Mouse (Mus musculus) heart, embryonic 10.5 days (tissue): ENCODE results near the gene Olfr488. TPM values are rescaled to one million over a fixed set of nuclear protein-coding genes. Genes with fewer than 3 reads are reported as not detected.
"Not testable (repeated sequence)": the region's sequence is repeated elsewhere in the genome, so short reads cannot be mapped to it uniquely, and the experiment has no call there.

Source experiments
- DNase-seq: peaks from one replicate; pipeline ENCODE4 v3.0.0-alpha.2; 2017; ENCODE audit warnings: low spot score
- H3K27ac ChIP-seq: fragments of 300-500 bp; sonication (generic); 2 replicates; pipeline ENCODE4 v1.5.1; 2016; ENCODE audit warnings: mild to moderate bottlenecking
- H3K27me3 ChIP-seq: fragments of 300-500 bp; sonication (generic); 2 replicates; pipeline ENCODE4 v1.6.1; 2016; ENCODE audit warnings: mild to moderate bottlenecking; ENCODE audit not compliant: poor library complexity, insufficient read depth, severe bottlenecking
- H3K36me3 ChIP-seq: fragments of 300-500 bp; sonication (generic); 2 replicates; pipeline ENCODE4 v1.6.1; 2016; ENCODE audit warnings: mild to moderate bottlenecking, moderate library complexity
- H3K4me1 ChIP-seq: fragments of 300-500 bp; sonication (generic); 2 replicates; pipeline ENCODE4 v1.6.1; 2016; ENCODE audit warnings: mild to moderate bottlenecking
- H3K4me3 ChIP-seq: fragments of 300-500 bp; sonication (generic); 2 replicates; pipeline ENCODE4 v1.5.1; 2016; ENCODE audit warnings: mild to moderate bottlenecking, moderate library complexity
- H3K9me3 ChIP-seq: fragments of 300-500 bp; sonication (generic); 2 replicates; pipeline ENCODE4 v1.6.1; 2016; ENCODE audit warnings: mild to moderate bottlenecking, moderate library complexity
- WGBS: fragments of 180-500 bp; shearing (Covaris S2); methylation state at CpG from one replicate; pipeline ENCODE4 v1.1.7; 2016; 5-methylcytosine and 5-hydroxymethylcytosine counted together
- polyA plus RNA-seq: library from polyadenylated mRNA; unstranded; fragments of >200 nt; fragmentation: Nextera tagmentation; extraction: Ambion mirVana; gene quantifications from 2 replicates; pipeline ENCODE4 v1.2.1, GENCODE M21; 2016

The Olfr488 gene
- polyA plus RNA-seq, result not detected in 2 replicates

- DNase-seq, result no peak
- H3K27ac ChIP-seq, result no peak within 1 kb of the TSS
- H3K4me3 ChIP-seq, result no peak within 1 kb of the TSS
- no peaks in the 10 kb centered on the region for H3K4me1 ChIP-seq
- H3K27me3 ChIP-seq, result no peaks in the 10 kb centered on the region
- H3K36me3 ChIP-seq, result no peaks in the 10 kb centered on the region
- H3K9me3 ChIP-seq, result no peaks in the 10 kb centered on the region
Measured at GRCm38 (mm10) chr7:108258247-108258646, at the start of gene Olfr488. Gene Olfr488, minus strand, starts transcription at chr7:108258347.

- Histone ChIP-seq H3K4me1 (no peaks in the 10 kb centered on the region), H3K36me3 (no peaks in the 10 kb centered on the region), H3K9me3 (no peaks in the 10 kb centered on the region), H3K27ac (no peak within 1 kb of the TSS), H3K4me3 (no peak within 1 kb of the TSS), H3K27me3 (no peaks in the 10 kb centered on the region)
- no peak for DNase-seq
Measured at GRCm38 (mm10) chr7:108288834-108289233, 30.7 kb upstream of the Olfr488 start, which contains the start of gene Olfr490. Gene Olfr490, minus strand, starts transcription at chr7:108288934.

GRCm38 (mm10) chr7:108233551-108233950, 24.6 kb downstream of the Olfr488 start:
- Histone ChIP-seq H3K27ac (no peak overlapping the region), H3K36me3 (no peaks in the 10 kb centered on the region), H3K9me3 (no peaks in the 10 kb centered on the region), H3K4me3 (no peak overlapping the region), H3K27me3 (no peaks in the 10 kb centered on the region), H3K4me1 (no peaks in the 10 kb centered on the region)
- WGBS, result 79% methylated on average over 3 of the region's 3 CpGs
- no peak for DNase-seq

GRCm38 (mm10) chr7:108214536-108214935, 43.6 kb downstream of the Olfr488 start, which contains the start of gene Olfr487:
Gene Olfr487, minus strand, starts transcription at chr7:108214636.
- H3K9me3 ChIP-seq, H3K27me3 ChIP-seq, H3K36me3 ChIP-seq, DNase-seq, H3K4me3 ChIP-seq, H3K4me1 ChIP-seq, H3K27ac ChIP-seq: not testable (repeated sequence)

Other genes starting within 250 kb of the Olfr488 start
- not detected in 2 replicates for gene Olfr478, start 224.4 kb downstream of the Olfr488 start, polyA plus RNA-seq
- not detected in 2 replicates for gene Olfr479, start 207.7 kb downstream of the Olfr488 start, polyA plus RNA-seq
- not detected in 2 replicates for gene Olfr480, start 191.0 kb downstream of the Olfr488 start, polyA plus RNA-seq
- gene Olfr481, start 178.5 kb downstream of the Olfr488 start, polyA plus RNA-seq, result not detected in 2 replicates
- gene Olfr482, start 160.8 kb downstream of the Olfr488 start, polyA plus RNA-seq, result not detected in 2 replicates
- gene Olfr483, start 157.5 kb downstream of the Olfr488 start, polyA plus RNA-seq, result not detected in 2 replicates
- not detected in 2 replicates for gene Olfr484, start 130.9 kb downstream of the Olfr488 start, polyA plus RNA-seq
- gene Olfr485, start 98.5 kb downstream of the Olfr488 start, polyA plus RNA-seq, result not detected in 2 replicates
- gene Olfr486, start 85.6 kb downstream of the Olfr488 start, polyA plus RNA-seq, result not detected in 2 replicates
- not detected in 2 replicates for gene Olfr487, start 43.7 kb downstream of the Olfr488 start, polyA plus RNA-seq
- not detected in 2 replicates for gene Olfr490, start 30.6 kb upstream of the Olfr488 start, polyA plus RNA-seq
- not detected in 2 replicates for gene Olfr491, start 55.1 kb upstream of the Olfr488 start, polyA plus RNA-seq
- not detected in 2 replicates for gene Olfr492, start 65.3 kb upstream of the Olfr488 start, polyA plus RNA-seq
- not detected in 2 replicates for gene Olfr493, start 88.6 kb upstream of the Olfr488 start, polyA plus RNA-seq
- not detected in 2 replicates for gene Olfr494, start 107.0 kb upstream of the Olfr488 start, polyA plus RNA-seq
- not detected in 2 replicates for gene Olfr495, start 134.8 kb upstream of the Olfr488 start, polyA plus RNA-seq
- gene Olfr497, start 162.1 kb upstream of the Olfr488 start, polyA plus RNA-seq, result not detected in 2 replicates
- gene Olfr498, start 207.0 kb upstream of the Olfr488 start, polyA plus RNA-seq, result not detected in 2 replicates